Mouse (Mus musculus) MEL (cell line): ENCODE data around the gene Dlg2.

Experiments
- E2F4 ChIP-seq: IDR thresholded peaks from 2 replicates; pipeline ENCODE4 v1.6.1; 2011; ENCODE audit warnings: low read depth, low read length, improper control_type of control experiment, borderline replicate concordance
- ETS1 ChIP-seq: IDR thresholded peaks from 2 replicates; pipeline ENCODE4 v1.6.1; 2012; ENCODE audit warnings: low read depth, mild to moderate bottlenecking, inconsistent platforms, low read length, improper control_type of control experiment, moderate library complexity
- KAT2A ChIP-seq: conservative IDR thresholded peaks from 2 replicates; pipeline ENCODE4 v1.6.1; 2012; ENCODE audit warnings: low read depth, low read length, improper control_type of control experiment, inconsistent platforms
- MAX ChIP-seq: IDR thresholded peaks from 2 replicates; pipeline ENCODE4 v1.6.1; 2011; ENCODE audit warnings: low read length, improper control_type of control experiment
- MYB ChIP-seq: IDR thresholded peaks from 2 replicates; pipeline ENCODE4 v1.6.1; 2011; ENCODE audit warnings: mild to moderate bottlenecking, low read depth, low read length, improper control_type of control experiment
- SIN3A ChIP-seq: IDR thresholded peaks from 2 replicates; pipeline ENCODE4 v1.6.1; 2012; ENCODE audit warnings: low read length, improper control_type of control experiment, inconsistent platforms

DNA sequence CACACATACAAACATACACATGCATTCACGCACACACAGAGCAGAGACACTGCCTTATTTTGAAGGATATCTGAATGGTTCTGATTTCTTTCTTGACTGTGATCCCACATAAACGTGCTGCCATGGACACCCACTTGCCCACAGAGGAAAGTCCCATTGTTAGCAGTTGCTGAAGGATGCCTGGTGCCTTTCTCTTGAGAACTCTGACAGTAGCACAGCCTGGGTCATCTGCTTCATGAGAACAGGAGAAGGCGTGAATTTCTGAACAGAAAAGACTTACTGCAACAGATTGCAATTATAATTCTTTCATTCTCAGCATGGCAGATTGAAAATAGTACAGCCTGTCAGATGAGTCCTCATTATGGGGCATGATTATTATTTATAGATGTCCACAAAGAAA, 1442.6 kb downstream of the Dlg2 start:
- no peak for TF ChIP-seq MYB
- no peak for TF ChIP-seq E2F4
- TF ChIP-seq KAT2A, result no peak
- no peak for TF ChIP-seq MAX
- no peak for TF ChIP-seq SIN3A
- TF ChIP-seq ETS1, result no peak
